Mouse (Mus musculus): ENCODE data around the gene Glis3.

DNA sequence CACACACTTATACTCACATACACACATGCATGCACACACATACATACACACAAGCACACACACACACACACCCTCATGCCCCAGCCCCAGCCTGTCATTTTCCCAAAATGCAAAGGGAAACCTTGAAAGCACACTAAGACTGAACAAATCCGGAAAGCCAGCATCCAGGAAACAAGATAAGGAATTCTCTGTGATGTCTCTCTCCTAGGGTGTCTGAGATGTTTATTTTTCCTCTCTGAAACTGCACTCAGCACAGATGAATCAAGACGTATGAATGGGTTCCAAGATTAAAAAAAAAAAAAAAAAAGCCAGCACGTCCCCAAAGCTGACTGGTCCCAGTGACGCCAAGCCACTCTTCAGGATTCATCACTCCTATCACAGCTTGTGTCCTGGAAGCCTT is 85.7 kb downstream of the Glis3 start:
- no peak for TF ChIP-seq CTCF (IDR thresholded peaks at IDR 0.05; ENCODE audit: low read depth, low read length)
- TF ChIP-seq GATA1 (IDR thresholded peaks at IDR 0.05; ENCODE audit: borderline replicate concordance, low read length) = no peak
- no peak for TF ChIP-seq TAL1 (conservative IDR thresholded peaks at IDR 0.05; ENCODE audit: low read depth, low read length)
